Mouse (Mus musculus) gastrocnemius, postnatal 4 days (tissue): ENCODE results near the gene 4931414P19Rik. TPM values are rescaled to one million over a fixed set of nuclear protein-coding genes. Genes with fewer than 3 reads are reported as not detected.

Experiments
- DNase-seq, 2 experiments: peaks; one replicate each; pipeline ENCODE4 v3.0.0; 2021 to 2022; ENCODE audit warnings: low spot score in 2 of 2, mixed read lengths in 2 of 2
- long read RNA-seq, 2 experiments: library from polyadenylated mRNA; stranded (forward); transcript quantifications; one replicate each; pipeline ENCODE4 v2.0.0; 2021
- total RNA-seq, 2 experiments: library from RNA; stranded (reverse); gene quantifications; 2 replicates each; pipeline ENCODE4 v1.2.3; 2021

The 4931414P19Rik gene
- 1 to 10 TPM; 4.3 to 6.8 TPM for total RNA-seq
- long read RNA-seq, experiment 1, partial matches to known transcripts: 3 of 7 reads
- long read RNA-seq, experiment 1, other reads (novel, unspliced or antisense): 0 of 7 reads
- long read RNA-seq, experiment 2, partial matches to known transcripts: 0 of 4 reads
- long read RNA-seq, experiment 2, other reads (novel, unspliced or antisense): 0 of 4 reads

DNA sequence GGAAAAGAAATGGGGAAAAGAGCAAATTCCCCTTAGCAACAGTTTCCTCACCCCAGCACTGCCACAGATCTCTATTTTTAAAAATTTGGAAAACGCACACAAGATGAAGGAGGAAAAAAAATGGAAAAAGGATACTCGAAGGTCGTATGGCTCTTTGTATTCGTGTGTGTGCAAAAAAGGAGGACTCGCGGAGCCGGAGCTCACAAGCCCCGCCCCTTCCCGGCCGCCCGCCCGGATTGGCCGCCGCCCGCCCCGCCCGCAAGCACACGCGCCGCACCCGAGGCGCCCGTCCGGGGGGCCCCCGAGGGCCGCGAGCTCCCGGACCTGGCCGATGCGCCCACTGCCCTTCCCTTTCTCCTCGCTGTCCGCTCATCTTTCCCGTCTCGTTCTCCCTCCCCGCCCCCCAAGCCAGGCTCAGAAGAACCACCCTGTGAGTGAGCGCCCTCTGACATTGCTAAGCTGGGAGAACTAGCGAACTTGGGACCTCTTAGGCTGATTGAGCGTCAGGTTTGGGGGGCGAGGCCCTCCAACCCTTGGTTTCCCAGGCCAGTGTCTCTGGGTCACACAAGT is at the start of gene 4931414P19Rik:
TSS of gene 4931414P19Rik (minus strand) at position 242 of the 570 bp plus-strand sequence.
- peak; percentile 85 to 90 for DNase-seq

DNA sequence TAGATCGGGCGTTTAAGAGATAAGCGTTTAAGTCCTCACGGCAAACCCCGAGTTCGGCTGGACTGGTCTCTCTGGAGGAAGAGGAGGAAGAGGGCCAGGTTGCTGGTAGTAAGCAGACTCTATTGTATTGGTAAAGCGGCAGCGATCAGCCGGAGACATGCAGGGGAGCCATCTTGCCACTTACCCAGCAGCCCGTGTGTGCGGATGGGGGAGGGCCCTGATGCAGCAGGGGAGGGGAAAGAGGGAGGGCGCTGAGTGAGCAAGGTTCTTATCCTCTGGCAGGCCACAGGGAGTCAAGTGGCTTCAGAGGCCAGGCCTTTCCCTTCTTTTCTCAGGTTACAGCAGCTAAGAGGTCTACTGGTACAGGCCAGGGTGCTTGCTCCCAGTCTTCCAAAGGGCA is 47.7 kb upstream of the 4931414P19Rik start:
- DNase-seq: peak in 1 of 2 experiments; percentile 82

- DNase-seq: no peak
These were observed 47.0 kb upstream of the 4931414P19Rik start for GRCm38 (mm10) chr14:54652787-54653186.

DNA sequence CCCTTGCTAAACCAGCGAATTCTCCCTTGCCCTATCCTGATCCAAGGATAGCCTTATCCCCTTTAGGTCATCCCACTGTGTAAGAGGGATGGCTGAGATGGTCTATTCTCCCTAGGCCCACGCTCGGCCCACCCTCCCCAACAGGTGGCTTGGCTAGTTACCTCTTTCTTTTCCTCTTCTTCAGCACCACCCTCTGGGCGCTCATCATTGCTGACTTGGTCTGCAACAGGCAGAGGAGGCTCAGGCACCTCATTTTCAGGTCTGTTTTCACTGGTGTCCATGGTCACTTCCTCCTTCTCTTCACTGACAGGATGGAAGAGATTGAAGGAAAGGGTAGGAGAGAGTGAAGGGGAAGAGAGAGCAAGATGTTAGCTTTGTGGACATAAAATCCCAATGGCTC is 45.8 kb upstream of the 4931414P19Rik start:
- no peak for DNase-seq

DNA sequence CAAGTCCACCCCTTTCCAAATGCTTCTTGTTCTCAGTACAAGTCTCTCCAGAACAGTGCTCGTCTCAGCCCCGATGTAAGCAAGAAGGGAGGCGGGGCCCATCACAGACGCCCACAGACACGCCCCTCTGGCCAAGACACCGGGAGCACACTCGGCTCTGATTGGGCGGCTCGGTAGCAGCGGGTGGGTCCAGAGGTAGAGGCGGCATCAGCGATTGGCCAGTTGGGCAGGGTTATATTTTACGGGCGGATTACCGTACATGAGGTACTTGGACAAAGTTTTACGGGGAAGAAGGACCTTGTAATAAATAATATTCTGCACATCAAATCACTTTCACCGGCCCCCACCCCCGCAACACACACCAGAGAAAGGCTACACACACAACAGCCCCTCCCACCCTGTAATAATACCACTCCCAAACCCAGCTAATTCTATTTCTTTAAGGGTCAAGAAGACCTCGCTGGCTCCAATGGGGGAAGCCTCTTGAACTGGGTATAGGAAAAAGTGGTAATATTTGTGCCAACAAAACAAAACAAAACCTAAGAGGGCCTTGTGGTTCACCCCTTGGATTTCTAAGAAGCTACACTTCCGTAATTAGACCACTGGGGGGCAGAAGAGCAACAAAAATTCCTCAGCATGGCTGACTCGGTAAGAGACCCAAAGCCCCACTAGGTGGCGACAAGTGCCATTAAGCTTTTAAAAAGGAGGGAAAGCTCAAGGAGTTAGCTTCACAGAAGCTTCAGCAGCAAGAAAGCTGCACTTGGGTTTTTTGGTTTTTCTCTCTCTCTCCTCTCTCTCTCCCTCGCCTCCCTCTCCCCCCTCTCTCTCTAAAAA is 45.0 kb upstream of the 4931414P19Rik start:
- DNase-seq: peak; percentile 55 to 85

DNA sequence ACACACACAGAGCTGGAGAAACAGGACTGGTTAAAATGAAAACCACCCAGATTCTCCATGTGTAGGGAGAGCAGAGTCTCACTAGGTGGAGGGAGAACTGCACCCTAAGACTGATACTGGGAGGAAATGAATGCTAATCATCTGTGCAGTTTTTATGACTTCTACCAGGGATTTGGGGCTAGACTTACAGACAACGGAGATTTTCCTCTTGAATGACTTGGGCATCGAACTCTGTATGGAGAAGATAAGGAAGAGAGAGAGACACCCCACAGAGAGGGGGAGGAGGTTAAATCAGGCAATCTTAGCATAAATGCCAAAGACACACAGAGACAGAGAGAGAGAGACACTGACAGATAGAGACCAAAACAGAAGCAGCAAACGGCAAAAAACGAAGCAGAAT is 42.1 kb upstream of the 4931414P19Rik start:
- no peak for DNase-seq

DNA sequence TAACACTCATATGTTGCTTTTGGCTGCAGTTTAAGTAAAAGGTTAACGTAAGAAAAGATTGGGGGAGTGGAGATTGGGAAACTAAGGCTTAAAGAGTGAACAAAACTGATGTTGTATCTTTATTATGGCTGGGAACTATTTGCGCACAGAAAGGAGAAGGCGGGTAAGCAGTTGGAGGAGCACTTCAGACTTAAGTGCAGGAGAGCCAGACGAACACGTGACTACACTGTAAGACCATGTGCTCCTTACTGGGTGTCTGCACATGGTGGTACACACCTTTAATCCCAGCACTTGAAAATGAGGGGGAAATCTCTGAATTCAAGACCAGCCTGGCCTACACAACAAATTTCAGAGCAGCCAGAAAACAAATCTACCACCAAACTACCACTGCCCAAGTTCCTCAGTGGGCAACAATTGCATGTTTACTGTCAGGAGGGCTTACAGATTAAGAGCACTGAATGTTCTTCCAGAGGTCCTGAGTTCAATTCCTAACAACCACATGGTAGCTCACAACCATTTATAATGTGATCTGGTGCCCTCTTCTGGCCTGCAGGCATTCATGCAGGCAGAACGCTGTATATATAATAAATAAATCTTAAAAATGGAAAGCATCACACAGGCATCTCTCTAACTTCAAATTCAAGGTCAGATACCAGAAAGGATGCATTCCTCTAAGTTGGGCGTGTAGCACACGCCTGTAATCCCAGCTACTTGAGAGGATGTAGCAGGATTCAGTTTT is 41.3 kb upstream of the 4931414P19Rik start:
- DNase-seq: no peak

GRCm38 (mm10) chr14:54646455-54646854 is 40.7 kb upstream of the 4931414P19Rik start:
- no peak for DNase-seq

GRCm38 (mm10) chr14:54644294-54644693 is 38.5 kb upstream of the 4931414P19Rik start:
- DNase-seq: no peak

DNA sequence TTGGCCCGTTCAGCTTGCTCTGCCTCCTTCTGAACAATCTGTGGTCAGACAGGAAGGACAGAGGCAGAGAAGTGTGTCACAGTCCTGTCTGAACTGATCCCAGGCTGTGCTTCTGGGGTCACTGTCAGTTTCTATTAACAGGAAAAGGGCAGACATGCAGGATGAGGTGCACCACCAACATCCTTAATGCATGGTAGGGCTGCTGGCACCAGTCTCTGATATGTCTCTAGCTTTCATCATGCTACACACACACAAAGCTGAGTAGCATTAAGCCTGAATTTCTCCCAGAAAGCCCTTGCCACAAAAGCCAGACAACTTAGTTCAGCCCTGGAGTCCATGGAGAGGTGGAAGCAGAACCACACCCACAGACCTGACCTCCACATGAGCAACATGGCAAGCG is 37.2 kb upstream of the 4931414P19Rik start:
- DNase-seq: no peak

DNA sequence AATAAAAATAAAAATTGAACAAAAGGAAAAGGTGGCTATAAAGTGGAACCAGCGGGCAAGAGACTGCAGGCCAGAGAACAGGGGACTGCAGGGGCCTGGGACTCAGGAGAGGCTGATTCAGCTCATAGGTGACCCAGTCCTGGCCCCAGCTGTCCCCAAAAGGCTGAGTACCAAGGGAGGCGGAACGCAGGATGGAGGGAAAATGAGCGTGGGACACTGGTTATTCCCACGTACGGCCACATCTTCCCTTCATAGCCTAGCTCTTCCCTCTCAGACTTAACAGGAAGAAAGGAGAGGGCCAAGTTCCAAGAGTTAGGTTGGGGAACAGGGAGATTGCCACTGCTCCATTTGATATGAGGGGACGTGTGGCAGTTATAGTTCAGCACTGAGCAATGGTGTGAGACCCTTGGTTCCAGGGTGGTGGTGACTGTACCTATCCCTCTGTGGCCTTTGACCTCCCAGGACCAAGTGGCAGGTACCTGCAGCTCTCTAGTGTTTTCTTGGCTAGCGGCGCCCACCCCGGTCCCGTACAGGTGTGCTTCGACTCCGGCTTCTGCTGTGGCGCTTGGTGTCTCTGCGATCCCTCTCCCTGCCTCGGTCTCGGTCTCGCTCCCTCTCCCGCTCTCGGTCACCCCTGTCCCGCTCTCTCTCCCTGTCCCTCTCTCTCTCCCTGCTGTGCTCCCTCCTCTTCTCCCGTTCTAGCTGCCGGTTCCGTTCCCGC is 36.6 kb upstream of the 4931414P19Rik start:
- no peak for DNase-seq

DNA sequence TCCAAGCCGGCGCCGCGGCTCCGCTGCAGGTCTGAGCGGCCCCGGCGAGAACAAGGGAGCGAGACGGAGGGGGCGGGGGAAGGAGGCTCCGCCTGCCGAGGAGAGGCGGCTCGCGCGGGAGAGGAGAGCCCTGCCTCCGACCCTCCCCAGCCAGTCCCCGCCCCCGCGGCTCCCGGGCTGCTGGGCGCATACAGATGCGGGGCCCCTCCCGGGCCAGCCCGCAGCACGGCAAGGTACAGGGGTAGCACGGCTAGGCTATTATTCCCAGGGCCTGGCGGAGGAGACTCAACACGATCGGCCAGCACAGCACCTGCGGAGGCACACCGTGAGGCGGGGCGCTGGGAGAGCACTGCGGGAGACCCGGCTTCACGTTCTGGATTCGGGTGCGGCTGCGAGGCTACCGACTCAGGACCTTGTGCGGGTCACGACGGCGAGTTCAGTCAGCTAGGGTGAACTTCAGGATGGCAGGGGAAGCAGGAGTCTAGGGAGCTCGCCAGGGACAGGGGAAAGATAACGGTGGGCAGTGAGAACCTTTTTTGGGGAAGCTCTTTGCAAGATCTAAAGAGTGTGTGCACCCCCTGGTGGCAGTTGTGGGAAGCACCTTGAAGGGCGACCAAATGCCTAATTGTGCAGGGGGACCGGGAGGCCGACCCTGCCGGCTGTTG is 35.6 kb upstream of the 4931414P19Rik start, which contains the start of gene Cdh24:
TSS of gene Cdh24 (minus strand) at position 60 of the 665 bp plus-strand sequence.
- DNase-seq: peak; percentile 73 to 87

DNA sequence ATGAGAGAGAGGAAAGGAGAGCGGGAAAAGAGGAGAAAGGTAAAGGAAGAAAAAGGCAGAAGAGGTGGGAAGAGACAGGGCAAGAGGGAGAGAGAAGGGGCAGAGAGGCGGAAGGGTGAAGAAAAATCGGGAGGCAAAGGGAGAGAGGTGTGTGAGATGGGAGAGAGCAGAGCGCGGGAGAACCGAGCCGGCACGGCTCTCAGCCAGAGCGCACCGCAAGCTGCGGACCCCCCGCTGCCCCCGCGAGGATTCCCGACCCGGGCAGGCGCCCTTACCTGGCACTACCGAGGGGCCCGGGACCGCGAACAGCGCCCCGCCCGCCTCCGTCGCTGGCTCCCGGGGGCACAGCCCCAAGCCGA is 35.1 kb upstream of the 4931414P19Rik start, which contains the start of gene Gm17606:
TSS of gene Gm17606 (plus strand) at position 7 of the 359 bp plus-strand sequence.
- DNase-seq: no peak

GRCm38 (mm10) chr14:54640121-54640520 is 34.3 kb upstream of the 4931414P19Rik start:
- DNase-seq: no peak

DNA sequence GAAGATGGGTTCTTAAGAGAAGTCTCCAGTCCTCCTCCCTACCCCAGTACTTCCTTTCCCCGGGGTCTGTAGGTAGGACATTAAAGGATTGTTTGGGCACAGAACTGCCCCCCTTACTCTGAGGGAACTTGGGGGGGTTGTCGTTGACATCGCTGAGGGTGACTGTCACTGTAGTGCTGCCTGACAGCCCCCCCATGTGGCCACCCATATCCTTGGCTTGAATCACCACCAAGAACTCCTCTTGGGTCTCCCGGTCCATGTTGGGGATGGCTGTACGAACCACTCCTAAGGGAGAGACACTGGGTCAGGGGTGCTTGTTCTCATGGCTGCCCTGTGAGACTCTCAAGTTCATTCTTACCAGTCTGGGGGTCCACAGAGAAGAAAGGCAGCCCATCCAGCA is 32.4 kb upstream of the 4931414P19Rik start:
- no peak for DNase-seq

DNA sequence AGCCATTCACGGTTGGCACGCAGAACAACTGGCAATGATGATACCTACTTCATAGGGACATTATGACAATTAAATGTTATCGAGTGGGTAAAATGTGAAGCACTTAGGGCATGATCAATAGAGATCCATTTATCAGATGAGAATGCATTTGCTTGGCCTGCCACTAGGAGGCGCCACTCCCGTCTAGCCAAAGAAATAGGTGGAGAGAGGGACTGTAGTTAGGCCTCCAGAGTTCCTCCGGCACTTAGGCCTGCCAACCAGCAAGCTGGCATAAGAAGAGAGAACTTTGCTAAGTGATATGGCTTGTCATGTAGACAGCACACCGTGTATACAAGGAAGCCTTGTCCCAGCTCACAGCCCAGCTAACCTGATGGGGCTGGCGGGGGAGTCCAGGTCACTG is 31.2 kb upstream of the 4931414P19Rik start:
- no peak for DNase-seq

DNA sequence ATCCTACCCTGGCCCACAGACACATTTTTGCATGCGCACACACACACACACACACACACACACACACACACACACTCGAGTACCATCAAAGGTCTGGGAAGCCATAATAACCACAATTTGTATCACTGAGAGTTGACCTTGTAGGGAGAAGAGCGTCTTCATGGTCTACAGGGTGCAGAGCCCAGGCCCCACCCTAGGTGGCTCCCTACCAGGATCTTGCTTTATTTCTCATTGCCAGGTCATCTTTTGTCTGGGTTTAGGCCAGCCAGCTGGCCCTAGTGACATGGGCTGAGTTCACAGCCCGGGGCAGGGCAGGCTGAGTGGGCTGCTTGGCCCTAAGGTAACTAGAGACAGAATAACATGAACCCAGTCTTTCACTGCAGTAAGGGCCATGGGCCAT is 28.4 kb upstream of the 4931414P19Rik start:
- DNase-seq: no peak

DNA sequence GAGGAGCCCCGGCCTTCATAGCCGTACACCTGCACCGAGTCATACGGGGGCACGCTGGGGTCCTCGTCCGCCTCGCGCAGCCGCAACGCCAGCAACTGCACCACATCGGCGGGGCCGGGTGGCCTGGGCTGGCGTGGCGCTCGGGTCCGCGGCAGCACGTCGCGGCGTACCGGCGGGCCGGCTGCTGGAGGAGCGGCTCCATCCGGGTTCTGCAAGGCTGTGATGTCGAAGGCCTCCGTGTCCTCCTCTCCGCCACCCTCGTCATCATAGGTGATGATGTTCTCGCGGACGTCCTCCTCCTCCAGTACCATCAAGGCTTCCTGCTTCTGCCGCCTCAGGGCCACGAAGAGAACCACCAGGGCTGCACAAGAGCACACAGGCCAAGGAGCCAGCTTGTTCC is 26.5 kb upstream of the 4931414P19Rik start:
- no peak for DNase-seq

DNA sequence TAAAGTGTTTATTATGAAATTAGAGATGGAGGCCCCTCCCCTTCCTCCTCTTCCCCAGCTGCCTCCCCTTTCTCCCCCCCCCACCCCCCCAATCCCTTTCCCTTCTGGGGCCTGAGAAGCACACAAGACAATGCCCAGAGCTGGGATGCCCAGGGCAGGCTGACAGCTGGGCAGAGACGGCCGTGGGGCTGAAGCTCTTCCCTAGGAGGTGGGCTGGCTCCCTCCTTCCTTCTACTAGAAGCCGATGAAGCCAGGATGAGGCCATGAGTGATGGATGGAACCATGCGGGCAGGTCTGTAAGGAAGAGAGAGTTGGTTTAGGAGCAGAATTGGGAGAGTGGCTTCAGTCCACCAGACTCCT is 25.4 kb upstream of the 4931414P19Rik start:
- no peak for DNase-seq

DNA sequence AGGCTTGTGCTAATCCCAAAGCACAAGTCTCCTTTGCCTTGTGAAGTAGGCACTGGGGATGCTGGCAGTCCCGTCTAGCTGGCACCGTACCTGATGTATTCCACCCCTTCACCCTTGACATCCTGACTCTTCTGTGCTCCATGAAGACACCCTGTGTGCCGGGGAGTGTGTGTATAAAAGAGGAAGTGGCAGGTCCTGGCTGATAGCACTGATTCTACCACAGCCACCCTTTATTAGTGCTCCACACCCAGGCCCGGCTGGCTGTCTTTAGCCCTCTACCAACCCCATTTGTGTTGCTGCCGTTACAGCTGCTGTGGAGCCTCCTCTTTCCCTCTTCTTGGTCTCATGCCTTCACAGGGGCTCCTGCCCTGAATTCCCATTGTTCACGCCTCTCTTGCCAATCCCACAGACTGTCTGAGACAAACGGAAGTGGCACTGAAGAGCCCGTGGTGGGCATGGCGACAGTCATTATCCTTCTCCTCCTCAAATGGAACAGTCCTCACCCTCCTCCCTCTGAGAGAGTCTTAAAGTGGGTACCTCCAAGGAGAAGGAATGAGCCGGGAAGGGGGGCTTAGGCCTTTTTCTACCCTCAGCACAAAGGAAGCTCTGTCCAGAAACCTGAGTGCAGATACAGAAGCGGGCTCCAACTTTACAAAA is 24.9 kb upstream of the 4931414P19Rik start:
- DNase-seq: no peak
